Comparison of ENCODE assay signal across 7 mouse cellular contexts in the genomic region with DNA sequence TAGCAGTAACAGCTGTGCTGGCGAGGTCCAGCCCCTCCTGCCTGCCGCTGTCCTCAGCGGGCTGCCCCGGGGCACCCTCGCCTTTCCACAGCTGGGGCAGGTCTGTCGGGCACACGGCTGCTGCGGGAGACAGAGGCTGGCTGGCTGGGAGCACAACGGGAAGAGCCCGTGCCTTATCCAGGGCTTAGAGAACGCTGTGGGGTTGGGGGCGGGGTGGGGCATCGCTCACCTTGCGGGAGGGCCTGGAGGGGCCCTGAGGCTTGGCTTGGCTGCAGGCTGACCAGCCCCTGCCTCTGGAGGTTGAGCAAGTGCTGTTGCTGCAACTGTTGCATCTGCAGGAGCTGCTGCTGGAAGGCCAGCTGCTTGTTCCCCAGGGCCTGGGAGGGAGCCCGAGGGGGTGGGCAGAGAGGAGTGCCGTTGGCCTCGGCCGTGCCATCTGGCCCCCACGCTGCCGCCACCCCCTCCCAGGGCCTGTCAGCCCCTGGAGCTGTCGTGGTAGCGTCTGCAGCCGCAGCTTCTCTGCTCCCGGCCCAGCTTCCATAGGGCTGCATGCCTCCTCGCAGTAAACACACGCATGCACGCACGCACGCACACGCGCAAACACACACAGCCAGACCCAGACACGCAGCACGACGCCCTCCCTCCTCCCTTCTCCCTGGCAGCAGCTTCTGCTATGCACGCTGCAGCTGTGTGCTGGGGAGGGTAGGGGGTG. TPM values are rescaled to one million over a fixed set of nuclear protein-coding genes. Genes with fewer than 3 reads are reported as not detected.
DNase-seq lines count a peak whose midpoint lies in the region; ATAC-seq and TF ChIP-seq lines count a peak whose summit lies in the region.

No protein-coding gene starts in this region.

- H3K9ac ChIP-seq in forebrain, postnatal 0 days, result peak overlapping the region; percentile 75
- H3K9ac ChIP-seq in intestine, embryonic 16.5 days (ENCODE audit: low read depth, low read length), result peak overlapping the region; percentile 47

- no peaks in the 10 kb centered on the region for H3K27me3 ChIP-seq in forebrain, postnatal 0 days (ENCODE audit: insufficient read depth, low read length)
- H3K27me3 ChIP-seq in intestine, embryonic 16.5 days (replicated peaks; ENCODE audit: control insufficient read depth, insufficient read depth, low read length), result no peaks in the 10 kb centered on the region

- peak overlapping the region; percentile 75 for H3K4me2 ChIP-seq in forebrain, postnatal 0 days (ENCODE audit: low read depth)
- peak overlapping the region; percentile 23; the same call in 1 of the 2 replicates for H3K4me2 ChIP-seq in intestine, embryonic 16.5 days (ENCODE audit: low read depth, low read length)

- peaks cover 24% of the 10 kb centered on the region; the same call in 1 of the 2 replicates for H3K4me1 ChIP-seq in forebrain, postnatal 0 days (ENCODE audit: insufficient read depth)
- H3K4me1 ChIP-seq in intestine, embryonic 16.5 days (ENCODE audit: control insufficient read depth, insufficient read depth, low read length), result peaks cover 23% of the 10 kb centered on the region

- H3K4me3 ChIP-seq in forebrain, postnatal 0 days (ENCODE audit: low read depth, low read length), result peak overlapping the region; percentile 51
- H3K4me3 ChIP-seq in intestine, embryonic 16.5 days (ENCODE audit: low read length), result peak overlapping the region; percentile 7; the same call in 1 of the 2 replicates

- peak; percentile 92 for ATAC-seq in forebrain, postnatal 0 days
- ATAC-seq in intestine, embryonic 16.5 days, result peak; percentile 29; the same call in 1 of the 2 replicates

- H3K9me3 ChIP-seq in forebrain, postnatal 0 days (ENCODE audit: low read length), result no peaks in the 10 kb centered on the region
- no peaks in the 10 kb centered on the region for H3K9me3 ChIP-seq in intestine, embryonic 16.5 days (ENCODE audit: control insufficient read depth, low read length)

- no peak for TF ChIP-seq CTCF in forebrain, postnatal 0 days (IDR thresholded peaks at IDR 0.05; ENCODE audit: low read depth)

- peaks cover 16% of the 10 kb centered on the region for H3K36me3 ChIP-seq in forebrain, postnatal 0 days (ENCODE audit: insufficient read depth)
- peaks cover 10% of the 10 kb centered on the region; the same call in 1 of the 2 replicates for H3K36me3 ChIP-seq in intestine, embryonic 16.5 days (ENCODE audit: control insufficient read depth, insufficient read depth, low read length)

- WGBS in forebrain, postnatal 0 days, result 6% methylated on average over 35 of the region's 35 CpGs
- WGBS in intestine, embryonic 16.5 days, result 28% methylated on average over 35 of the region's 35 CpGs

- peak; percentile 71 for DNase-seq in MN1 (ENCODE audit: low spot score)
- DNase-seq in cerebellum, adult 11 months, result peak; percentile 56
- DNase-seq in forebrain, postnatal 0 days, result peak; percentile 89
- DNase-seq in lung, postnatal 10 days, result peak; percentile 73
- DNase-seq in right cerebral cortex, postnatal 36 days (ENCODE audit: low spot score in 2 of 2), result peak; percentile 80 to 82
- DNase-seq in urinary bladder, postnatal 10 days (ENCODE audit: low spot score), result no peak

- H3K27ac ChIP-seq in forebrain, postnatal 0 days (ENCODE audit: low read depth, low read length), result peak overlapping the region; percentile 88
- H3K27ac ChIP-seq in intestine, embryonic 16.5 days (ENCODE audit: low read length), result 0 out of 2 replicates have a peak overlapping the region, but pooled peaks have one; percentile 15

RNA-seq across cellular contexts. Expression of a gene that starts 44.0 kb away (rescaled TPM):
- total RNA-seq in forebrain, postnatal 0 days (2014; rRNA removed), result 9.5 and 17.5 TPM in 2 replicates
- 0.99 and 1.3 TPM in 2 replicates for polyA plus RNA-seq in forebrain, postnatal 0 days (2015; fragmentation: Nextera tagmentation; extraction: Ambion mirVana)
- polyA plus RNA-seq in intestine, embryonic 16.5 days (2015; fragmentation: Nextera tagmentation; extraction: Ambion mirVana), result 6.5 and 8.8 TPM in 2 replicates

RNA-seq across cellular contexts. Expression of a gene that starts 45.9 kb away (rescaled TPM):
- 108 and 109 TPM in 2 replicates for total RNA-seq in forebrain, postnatal 0 days (2014; rRNA removed)
- polyA plus RNA-seq in forebrain, postnatal 0 days (2015; fragmentation: Nextera tagmentation; extraction: Ambion mirVana), result 45.7 and 56.4 TPM in 2 replicates
- 12.5 and 13.6 TPM in 2 replicates for polyA plus RNA-seq in intestine, embryonic 16.5 days (2015; fragmentation: Nextera tagmentation; extraction: Ambion mirVana)
